Mouse (Mus musculus) forebrain, embryonic 16.5 days (tissue): Measurements from ENCODE around the gene Itpk1. TPM values are rescaled to one million over a fixed set of nuclear protein-coding genes. Genes with fewer than 3 reads are reported as not detected.
A peak's percentile ranks its signal among the peaks of the same experiment; 100 is the strongest.

Experiments
- ATAC-seq: fragments of 200-750 bp; cut with Nextera tagmentation; 2 replicates; pipeline ENCODE4 v1.8.0; 2017; ENCODE audit warnings: mild to moderate bottlenecking, moderate library complexity
- H3K27ac ChIP-seq: fragments of 300-500 bp; sonication (generic); 2 replicates; pipeline ENCODE4 v1.5.1; 2014; ENCODE audit warnings: low read length, control low read depth
- H3K27me3 ChIP-seq: fragments of 300-500 bp; sonication (generic); replicated peaks from 2 replicates; pipeline ENCODE4 v1.6.1; 2014; ENCODE audit warnings: low read length; ENCODE audit not compliant: control insufficient read depth, insufficient read depth
- H3K36me3 ChIP-seq: fragments of 300-500 bp; sonication (generic); 2 replicates; pipeline ENCODE4 v1.6.1; 2014; ENCODE audit not compliant: control insufficient read depth, insufficient read depth
- H3K4me1 ChIP-seq: fragments of 300-500 bp; sonication (generic); replicated peaks from 2 replicates; pipeline ENCODE4 v1.6.1; 2014; ENCODE audit warnings: low read length; ENCODE audit not compliant: control insufficient read depth, insufficient read depth
- H3K4me2 ChIP-seq: fragments of 300-500 bp; sonication (generic); 2 replicates; pipeline ENCODE4 v1.6.1; 2014; ENCODE audit warnings: mild to moderate bottlenecking, low read length, control low read depth
- H3K4me3 ChIP-seq: fragments of 300-500 bp; sonication (generic); replicated peaks from 2 replicates; pipeline ENCODE4 v1.5.1; 2014; ENCODE audit warnings: mild to moderate bottlenecking, low read length, control low read depth
- H3K9ac ChIP-seq: fragments of 300-500 bp; sonication (generic); replicated peaks from 2 replicates; pipeline ENCODE4 v1.6.1; 2014; ENCODE audit warnings: low read depth, low read length, control low read depth
- H3K9me3 ChIP-seq: fragments of 300-500 bp; sonication (generic); 2 replicates; pipeline ENCODE4 v1.6.1; 2016; ENCODE audit warnings: low read length; ENCODE audit not compliant: control insufficient read depth
- WGBS: fragments of 180-500 bp; shearing (Covaris S2); extraction: QIAGEN DNeasy Blood & Tissue Kit; methylation state at CpG from one replicate; pipeline ENCODE4 v1.1.7; 2014; 5-methylcytosine and 5-hydroxymethylcytosine counted together
- polyA plus RNA-seq: library from polyadenylated mRNA; unstranded; fragments of >200 nt; fragmentation: Nextera tagmentation; extraction: Ambion mirVana; gene quantifications from 2 replicates; pipeline ENCODE4 v1.2.1, GENCODE M21; 2015

Itpk1 gene
- polyA plus RNA-seq, 1 experiment from 2014 or later = 68.7 TPM

DNA sequence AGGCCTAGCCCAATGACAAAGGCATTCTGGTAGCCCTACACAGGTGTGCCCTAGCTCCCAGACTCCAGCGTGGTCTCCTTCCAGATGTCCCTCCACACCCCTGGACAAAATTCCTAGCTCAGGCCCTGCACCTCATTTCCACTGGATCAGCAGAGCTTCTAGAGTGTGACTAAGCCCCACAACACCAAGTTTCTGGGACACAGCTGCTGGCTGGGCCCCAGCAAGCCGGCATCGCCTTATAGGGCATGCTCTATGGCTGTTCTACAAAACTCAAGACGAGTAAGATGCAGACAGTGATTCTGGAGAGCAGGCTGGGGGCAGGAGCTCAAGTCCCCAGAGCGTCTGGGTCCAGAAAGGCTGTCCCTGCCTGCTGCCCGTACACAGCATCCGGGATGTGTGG is 43.0 kb downstream of the Itpk1 start:
- 0 out of 2 replicates have a peak, but pooled peaks cover 3% of the 10 kb centered on the region for H3K9me3 ChIP-seq
- no peak overlapping the region for H3K4me3 ChIP-seq
- no peaks in the 10 kb centered on the region for H3K27me3 ChIP-seq
- no peak overlapping the region for H3K9ac ChIP-seq
- H3K36me3 ChIP-seq = no peaks in the 10 kb centered on the region
- peaks cover 2% of the 10 kb centered on the region; the same call in 1 of the 2 replicates for H3K4me1 ChIP-seq
- 83% methylated on average over 7 of the region's 7 CpGs for WGBS
- ATAC-seq = no peak
- H3K27ac ChIP-seq = peak overlapping the region; percentile 35; the same call in 1 of the 2 replicates
- H3K4me2 ChIP-seq = no peak overlapping the region

DNA sequence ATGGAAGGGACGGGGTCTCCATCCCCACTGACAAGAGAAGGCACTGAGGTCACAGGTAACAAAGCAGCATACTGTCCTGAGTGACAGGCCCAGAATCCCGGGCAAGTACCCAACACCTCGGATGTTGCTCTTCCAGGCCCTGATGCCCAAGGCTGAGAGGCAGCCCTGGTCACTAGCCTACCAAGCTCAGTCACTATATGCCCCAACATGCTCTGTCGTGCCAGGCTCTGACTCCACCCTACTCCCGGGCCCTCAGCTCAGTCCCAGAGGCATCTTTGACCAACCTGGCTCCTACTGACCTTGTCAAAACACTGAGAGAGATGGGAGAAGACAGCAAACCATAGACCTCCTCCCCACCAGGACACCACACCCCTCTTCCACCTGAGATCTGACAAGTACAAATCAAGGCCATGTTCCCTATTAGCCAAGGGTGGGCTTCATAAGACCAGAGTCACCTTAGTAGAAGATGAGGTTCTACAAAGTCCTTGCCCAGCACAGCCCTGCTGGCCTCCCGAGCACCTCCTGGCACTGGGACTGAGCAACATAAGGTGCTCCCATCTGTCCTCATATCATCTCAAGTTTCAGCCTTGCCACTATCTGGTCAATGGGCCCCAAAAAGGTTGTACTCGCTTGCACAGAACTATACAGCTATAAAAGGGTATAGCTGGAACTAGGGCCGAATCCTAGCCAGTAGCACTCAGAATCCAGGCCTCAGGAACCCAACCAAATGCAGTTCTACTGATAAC is 43.7 kb downstream of the Itpk1 start:
- H3K27me3 ChIP-seq = no peaks in the 10 kb centered on the region
- no peak for ATAC-seq
- no peaks in the 10 kb centered on the region for H3K36me3 ChIP-seq
- peaks cover 2% of the 10 kb centered on the region; the same call in 1 of the 2 replicates for H3K4me1 ChIP-seq
- peak overlapping the region; percentile 35; the same call in 1 of the 2 replicates for H3K27ac ChIP-seq
- no peak overlapping the region for H3K4me3 ChIP-seq
- WGBS = 86% methylated on average over 8 of the region's 8 CpGs
- H3K9ac ChIP-seq = no peak overlapping the region
- 0 out of 2 replicates have a peak, but pooled peaks cover 3% of the 10 kb centered on the region for H3K9me3 ChIP-seq
- no peak overlapping the region for H3K4me2 ChIP-seq

DNA sequence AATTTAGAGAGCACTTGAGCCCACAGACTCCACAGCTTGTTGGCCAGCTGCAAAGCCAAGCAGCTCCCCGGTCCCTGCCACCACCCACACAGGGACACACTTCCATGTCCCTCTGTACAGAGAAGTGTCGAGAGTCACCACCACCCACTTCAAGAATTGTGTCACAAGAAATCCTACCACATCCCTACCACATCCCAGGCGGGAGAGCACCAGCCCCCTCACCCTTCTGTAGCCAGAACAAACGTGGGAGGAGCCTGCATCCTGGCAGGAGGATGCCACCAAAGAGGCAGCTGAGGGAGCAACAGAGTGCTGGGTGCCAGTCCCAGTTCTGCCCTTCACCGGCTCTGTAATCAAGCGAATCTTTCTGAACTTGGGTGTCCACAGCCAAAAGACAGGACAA is 51.7 kb downstream of the Itpk1 start:
- no peaks in the 10 kb centered on the region for H3K9me3 ChIP-seq
- no peak overlapping the region for H3K9ac ChIP-seq
- no peak overlapping the region for H3K4me3 ChIP-seq
- WGBS = 66% methylated on average over 6 of the region's 6 CpGs
- 0 out of 2 replicates have a peak, but pooled peaks have one; percentile 23 for ATAC-seq
- H3K27me3 ChIP-seq = no peaks in the 10 kb centered on the region
- no peak overlapping the region for H3K27ac ChIP-seq
- no peaks in the 10 kb centered on the region for H3K36me3 ChIP-seq
- H3K4me2 ChIP-seq = no peak overlapping the region
- peaks cover 22% of the 10 kb centered on the region for H3K4me1 ChIP-seq

DNA sequence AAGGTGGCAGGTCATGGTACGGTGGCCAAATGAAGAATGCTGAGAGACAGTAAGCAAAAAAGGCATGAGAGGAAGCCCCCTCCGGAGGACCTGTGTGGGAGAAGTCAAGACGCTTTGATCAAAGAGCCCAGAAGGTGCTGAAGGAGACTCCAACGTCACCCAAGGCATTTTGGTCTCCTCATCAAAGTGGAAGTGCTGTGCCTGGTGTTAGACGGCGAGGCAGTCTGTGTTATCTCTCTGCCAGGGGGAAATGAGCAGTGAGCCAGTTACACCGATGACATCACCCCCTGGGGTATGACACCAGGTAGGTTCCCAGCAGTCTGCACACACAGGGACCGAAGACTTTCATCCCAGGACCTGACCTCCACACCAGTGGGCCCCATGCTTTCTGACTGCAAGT is 52.3 kb downstream of the Itpk1 start:
- Histone ChIP-seq H3K4me1 (peaks cover 22% of the 10 kb centered on the region), H3K9ac (no peak overlapping the region), H3K4me2 (no peak overlapping the region), H3K27me3 (no peaks in the 10 kb centered on the region), H3K9me3 (no peaks in the 10 kb centered on the region), H3K27ac (no peak overlapping the region), H3K36me3 (no peaks in the 10 kb centered on the region), H3K4me3 (no peak overlapping the region)
- ATAC-seq = no peak
- WGBS = 75% methylated on average over 8 of the region's 8 CpGs

DNA sequence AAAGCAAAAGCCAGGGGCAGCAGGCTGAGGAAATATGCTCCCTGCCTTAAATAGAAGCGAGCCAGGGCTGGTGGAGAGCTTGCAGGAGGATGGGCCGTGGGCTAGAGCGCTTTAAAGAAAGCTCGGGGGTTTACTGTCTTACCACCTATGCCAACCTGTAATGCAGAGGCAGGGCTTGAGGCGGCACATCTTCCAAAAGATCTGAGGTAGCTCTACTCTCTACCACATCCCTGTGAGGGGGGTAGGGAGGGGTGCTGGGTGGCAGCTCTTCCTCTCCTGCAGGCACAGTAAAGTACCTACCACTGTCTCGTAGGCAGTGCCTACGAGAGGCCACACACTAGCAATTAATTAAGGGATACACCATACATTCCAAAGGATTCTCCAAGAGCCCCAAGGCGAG is 52.9 kb downstream of the Itpk1 start:
- WGBS = 66% methylated on average over 8 of the region's 8 CpGs
- Histone ChIP-seq H3K9me3 (no peaks in the 10 kb centered on the region), H3K36me3 (no peaks in the 10 kb centered on the region), H3K4me2 (no peak overlapping the region), H3K9ac (no peak overlapping the region), H3K4me3 (no peak overlapping the region), H3K4me1 (peaks cover 22% of the 10 kb centered on the region), H3K27me3 (no peaks in the 10 kb centered on the region), H3K27ac (no peak overlapping the region)
- ATAC-seq = no peak

DNA sequence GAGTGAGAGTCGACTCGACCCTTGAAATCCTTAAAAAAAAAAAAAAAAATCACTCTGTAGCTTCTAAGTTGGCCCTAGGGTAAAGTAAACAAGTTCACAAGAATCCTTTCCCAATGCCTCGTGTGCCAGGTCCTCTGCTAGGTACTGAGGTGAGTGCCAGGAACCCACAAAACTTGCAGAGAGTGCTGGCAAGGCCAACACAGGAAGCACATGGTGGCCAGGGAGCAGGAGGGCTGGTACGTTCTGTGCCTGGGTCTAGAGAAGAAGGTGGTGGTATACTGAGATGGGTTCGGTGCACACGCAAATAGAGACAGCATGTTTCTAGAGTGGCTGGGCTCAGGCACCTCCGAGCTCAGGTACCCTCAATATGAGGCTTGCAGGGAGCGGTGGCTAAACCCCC is 53.3 kb downstream of the Itpk1 start:
- H3K27me3 ChIP-seq = no peaks in the 10 kb centered on the region
- no peak for ATAC-seq
- 81% methylated on average over 8 of the region's 8 CpGs for WGBS
- H3K4me2 ChIP-seq = no peak overlapping the region
- H3K4me3 ChIP-seq = no peak overlapping the region
- peaks cover 22% of the 10 kb centered on the region for H3K4me1 ChIP-seq
- H3K9me3 ChIP-seq = no peaks in the 10 kb centered on the region
- no peak overlapping the region for H3K27ac ChIP-seq
- H3K9ac ChIP-seq = no peak overlapping the region
- no peaks in the 10 kb centered on the region for H3K36me3 ChIP-seq

DNA sequence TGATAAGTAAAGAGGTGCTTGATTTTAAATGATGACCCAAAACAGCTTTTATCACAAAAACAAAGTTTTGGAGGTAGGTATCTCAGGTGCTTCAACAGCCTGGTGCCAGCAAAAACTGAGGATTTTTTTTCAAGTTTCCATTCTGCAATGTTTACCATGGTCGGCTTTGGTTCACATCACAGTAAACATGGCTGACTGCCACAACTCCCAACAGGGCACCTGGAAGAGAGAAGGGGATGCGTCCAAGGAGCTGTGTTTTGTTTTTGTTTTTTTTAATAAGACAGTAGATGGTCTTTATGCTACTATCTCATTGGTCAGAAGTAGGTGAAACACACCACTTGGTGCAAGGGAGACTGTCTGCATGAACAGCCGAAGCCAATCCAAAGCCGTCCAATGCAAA is 54.1 kb downstream of the Itpk1 start:
- H3K27me3 ChIP-seq = no peaks in the 10 kb centered on the region
- no peaks in the 10 kb centered on the region for H3K36me3 ChIP-seq
- H3K4me1 ChIP-seq = peaks cover 27% of the 10 kb centered on the region
- 91% methylated on average over 4 of the region's 4 CpGs for WGBS
- H3K27ac ChIP-seq = no peak overlapping the region
- H3K9me3 ChIP-seq = no peaks in the 10 kb centered on the region
- no peak for ATAC-seq
- no peak overlapping the region for H3K4me2 ChIP-seq
- no peak overlapping the region for H3K4me3 ChIP-seq
- H3K9ac ChIP-seq = no peak overlapping the region

DNA sequence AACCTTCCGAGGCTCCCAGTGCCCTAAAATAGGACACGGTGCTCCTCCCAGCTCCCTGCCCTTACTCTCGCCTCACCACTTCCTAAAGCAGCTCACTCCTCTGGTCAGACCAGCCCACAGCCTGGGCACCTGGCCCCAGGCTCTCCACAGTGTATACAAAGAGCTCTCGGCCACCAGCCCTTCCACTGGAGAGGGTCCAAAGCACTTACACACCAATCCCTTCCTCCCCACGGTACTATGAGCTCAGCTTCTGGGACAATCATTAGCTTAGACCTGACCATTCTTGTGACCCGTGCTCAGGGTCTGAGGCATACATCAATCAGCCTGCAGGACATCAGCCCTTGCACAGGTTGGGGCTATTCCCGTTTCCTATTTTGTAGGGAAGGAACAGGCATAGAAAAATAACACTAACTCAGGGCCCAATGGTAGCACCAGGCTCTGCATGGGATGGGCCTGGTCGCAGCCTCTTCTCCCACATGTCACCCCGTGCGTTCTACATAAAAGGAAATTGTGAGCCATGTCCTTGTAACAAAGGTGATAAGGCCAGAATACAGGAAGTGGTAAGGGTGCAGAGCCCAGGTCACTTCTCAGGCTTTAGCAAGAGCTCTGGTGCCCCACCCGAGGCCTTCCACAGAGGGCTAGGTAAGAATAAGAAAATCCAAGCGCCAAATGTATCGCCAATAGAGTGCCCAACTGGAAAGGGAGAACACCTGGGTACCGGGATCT is 56.7 kb downstream of the Itpk1 start:
- WGBS = 83% methylated on average over 14 of the region's 14 CpGs
- no peaks in the 10 kb centered on the region for H3K9me3 ChIP-seq
- no peak for ATAC-seq
- no peak overlapping the region for H3K9ac ChIP-seq
- H3K4me1 ChIP-seq = peaks cover 32% of the 10 kb centered on the region
- H3K27me3 ChIP-seq = no peaks in the 10 kb centered on the region
- no peak overlapping the region for H3K27ac ChIP-seq
- no peak overlapping the region for H3K4me2 ChIP-seq
- H3K4me3 ChIP-seq = no peak overlapping the region
- no peaks in the 10 kb centered on the region for H3K36me3 ChIP-seq

DNA sequence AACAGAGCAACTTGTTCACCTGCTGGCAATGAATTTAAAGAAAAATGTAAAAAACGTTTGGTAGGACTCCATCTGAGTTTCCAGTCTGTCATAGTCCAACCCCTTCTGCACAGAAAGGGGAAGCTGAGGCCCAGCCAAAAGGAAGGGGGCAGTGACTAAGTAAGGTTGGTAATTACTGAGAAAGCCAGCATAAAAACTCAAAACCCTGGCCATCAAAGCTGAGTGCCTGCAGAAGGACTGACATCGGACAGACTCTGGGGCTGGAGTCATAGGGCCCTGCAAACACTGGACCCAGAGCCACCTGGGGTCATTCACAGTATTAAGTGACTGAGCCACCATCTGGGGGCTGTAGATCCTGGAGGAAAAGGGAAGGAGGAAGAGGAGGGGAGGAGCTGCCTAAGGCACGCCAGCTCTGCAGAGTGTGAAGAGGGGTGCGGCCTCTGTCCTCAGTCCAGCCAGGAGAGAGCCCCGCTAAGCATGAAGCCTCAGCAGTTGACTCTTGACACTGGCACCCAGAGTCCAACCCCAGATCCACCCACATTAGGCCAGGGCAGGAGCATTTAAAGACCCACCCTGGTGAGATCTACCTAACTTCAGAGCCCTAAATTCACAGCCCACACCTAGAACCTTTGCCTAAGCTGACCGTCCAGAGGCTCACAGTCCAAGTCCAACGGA is 58.0 kb downstream of the Itpk1 start:
- H3K9ac ChIP-seq = no peak overlapping the region
- H3K27me3 ChIP-seq = no peaks in the 10 kb centered on the region
- WGBS = 89% methylated on average over 7 of the region's 7 CpGs
- no peaks in the 10 kb centered on the region for H3K9me3 ChIP-seq
- H3K36me3 ChIP-seq = no peaks in the 10 kb centered on the region
- H3K27ac ChIP-seq = no peak overlapping the region
- ATAC-seq = no peak
- peaks cover 26% of the 10 kb centered on the region for H3K4me1 ChIP-seq
- no peak overlapping the region for H3K4me3 ChIP-seq
- no peak overlapping the region for H3K4me2 ChIP-seq
